Mouse (Mus musculus) limb, embryonic 13.5 days (tissue): ENCODE data around the gene Kcnk3. TPM values are rescaled to one million over a fixed set of nuclear protein-coding genes. Genes with fewer than 3 reads are reported as not detected.

ENCODE experiments used
- ATAC-seq: fragments of 200-750 bp; cut with Nextera tagmentation; 2 replicates; pipeline ENCODE4 v1.8.0; 2017; ENCODE audit warnings: low read depth, moderate number of reproducible peaks, moderate TSS enrichment; ENCODE audit not compliant: low FRiP score
- H3K27ac ChIP-seq: fragments of 300-500 bp; sonication (generic); 2 replicates; pipeline ENCODE4 v1.5.1; 2015; ENCODE audit warnings: inconsistent platforms, mild to moderate bottlenecking, moderate library complexity
- H3K27me3 ChIP-seq: fragments of 300-500 bp; sonication (generic); 2 replicates; pipeline ENCODE4 v1.6.1; 2015; ENCODE audit warnings: mild to moderate bottlenecking, inconsistent platforms
- H3K36me3 ChIP-seq: fragments of 300-500 bp; sonication (generic); 2 replicates; pipeline ENCODE4 v1.6.1; 2015; ENCODE audit warnings: inconsistent platforms, mild to moderate bottlenecking, moderate library complexity
- H3K4me1 ChIP-seq: fragments of 300-500 bp; sonication (generic); 2 replicates; pipeline ENCODE4 v1.6.1; 2015; ENCODE audit warnings: inconsistent platforms
- H3K4me2 ChIP-seq: fragments of 300-500 bp; sonication (generic); replicated peaks from 2 replicates; pipeline ENCODE4 v1.6.1; 2015; ENCODE audit warnings: inconsistent platforms, mild to moderate bottlenecking, moderate library complexity
- H3K4me3 ChIP-seq: fragments of 300-500 bp; sonication (generic); 2 replicates; pipeline ENCODE4 v1.5.1; 2015; ENCODE audit warnings: moderate library complexity, mild to moderate bottlenecking, inconsistent platforms
- H3K9ac ChIP-seq: fragments of 300-500 bp; sonication (generic); 2 replicates; pipeline ENCODE4 v1.6.1; 2015; ENCODE audit warnings: mild to moderate bottlenecking, inconsistent platforms
- H3K9me3 ChIP-seq: fragments of 300-500 bp; sonication (generic); 2 replicates; pipeline ENCODE4 v1.6.1; 2016; ENCODE audit warnings: inconsistent platforms
- WGBS: fragments of 180-500 bp; shearing (Covaris S2); methylation state at CpG from one replicate; pipeline ENCODE4 v1.1.7; 2015; 5-methylcytosine and 5-hydroxymethylcytosine counted together
- polyA plus RNA-seq: library from polyadenylated mRNA; unstranded; fragments of >200 nt; fragmentation: Nextera tagmentation; extraction: Ambion mirVana; gene quantifications from 2 replicates; pipeline ENCODE4 v1.2.1, GENCODE M21; 2015

Gene Kcnk3
- polyA plus RNA-seq, 1 experiment from 2014 or later = 0.66 TPM

DNA sequence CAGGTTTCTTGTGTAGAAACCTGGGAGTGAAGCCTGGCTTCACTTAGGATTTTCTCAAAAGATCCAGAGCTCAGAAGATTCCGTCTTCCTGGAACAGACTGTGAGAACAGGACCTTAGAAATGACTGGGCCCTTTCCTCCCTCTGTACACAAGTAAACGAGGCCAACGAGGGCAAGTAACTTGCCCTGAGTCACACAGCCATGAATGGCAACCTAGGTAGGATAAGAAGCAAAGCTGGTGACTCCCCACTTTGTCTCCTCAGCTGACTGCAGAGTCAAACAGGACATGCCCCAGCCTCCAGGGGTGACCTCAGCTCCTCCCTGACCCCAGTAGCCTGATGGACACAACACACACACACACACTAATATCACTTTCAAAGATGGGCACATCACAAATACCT lies 37.4 kb downstream of the Kcnk3 start:
- 64% methylated on average over 3 of the region's 3 CpGs for WGBS
- Histone ChIP-seq H3K9me3 (no peaks in the 10 kb centered on the region), H3K27me3 (peaks cover 48% of the 10 kb centered on the region), H3K27ac (no peak overlapping the region), H3K9ac (no peak overlapping the region), H3K36me3 (no peaks in the 10 kb centered on the region), H3K4me2 (no peak overlapping the region), H3K4me3 (no peak overlapping the region), H3K4me1 (peaks cover 14% of the 10 kb centered on the region)
- no peak for ATAC-seq

DNA sequence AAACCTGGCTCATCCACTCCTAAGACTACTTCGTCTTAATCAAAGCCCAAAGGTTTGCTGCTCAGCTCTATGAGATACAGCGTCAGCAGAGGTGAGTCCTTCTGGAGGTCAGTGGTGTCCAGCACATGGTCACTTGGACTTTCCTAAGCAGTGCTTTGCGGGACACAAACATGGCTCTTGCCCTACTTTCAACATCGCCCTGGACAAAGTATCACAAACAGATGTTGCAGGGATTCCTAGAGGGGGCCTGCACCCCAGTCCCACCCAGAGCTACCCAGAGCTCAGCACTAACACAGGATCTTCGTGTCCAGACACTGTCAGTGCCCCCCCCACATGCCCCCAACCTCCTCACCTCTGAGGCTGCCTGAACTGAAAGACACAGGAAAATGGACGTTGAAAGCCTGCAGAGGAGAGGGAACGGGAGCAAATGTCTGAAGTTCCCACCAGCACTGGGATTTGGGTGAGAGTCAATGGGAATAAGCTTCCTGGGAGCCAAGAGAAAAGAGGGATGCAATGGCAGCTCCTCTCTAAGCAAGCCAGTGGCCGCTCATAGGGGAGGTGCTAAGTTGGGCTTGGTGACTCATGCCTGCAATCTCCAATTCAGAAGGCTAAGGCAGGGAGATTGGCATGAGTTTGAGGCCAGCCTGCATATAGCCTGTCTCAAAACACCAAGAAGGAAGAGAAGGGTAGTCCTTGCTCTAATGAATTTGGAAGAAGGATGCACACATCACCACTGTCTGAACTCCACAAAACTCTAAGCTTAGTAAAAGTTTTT lies 38.5 kb downstream of the Kcnk3 start:
- Histone ChIP-seq H3K9ac (no peak overlapping the region), H3K4me2 (no peak overlapping the region), H3K27ac (no peak overlapping the region), H3K9me3 (no peaks in the 10 kb centered on the region), H3K36me3 (no peaks in the 10 kb centered on the region), H3K27me3 (peaks cover 37% of the 10 kb centered on the region), H3K4me3 (no peak overlapping the region), H3K4me1 (peaks cover 14% of the 10 kb centered on the region)
- 77% methylated on average over 8 of the region's 8 CpGs for WGBS
- ATAC-seq = no peak

DNA sequence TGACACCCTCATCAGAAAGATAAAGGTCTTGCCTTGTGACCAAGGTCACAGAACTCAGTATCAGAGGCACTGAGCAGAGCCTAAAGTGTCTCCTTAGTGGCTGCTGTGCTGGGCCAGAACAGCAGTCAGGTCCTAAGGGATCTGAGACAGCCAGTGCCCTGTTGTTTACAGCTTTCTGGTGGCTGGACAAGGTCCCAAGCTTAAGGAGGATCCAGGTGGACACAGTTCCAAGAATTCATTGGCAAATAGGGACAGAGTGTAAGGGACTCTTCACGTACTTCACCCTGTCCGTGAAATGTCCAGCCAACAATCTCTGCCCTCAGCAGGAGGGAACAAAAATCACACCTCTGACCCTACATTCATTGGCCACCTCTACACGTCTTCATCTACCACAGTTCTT lies 40.5 kb downstream of the Kcnk3 start:
- 77% methylated on average over 3 of the region's 3 CpGs for WGBS
- no peak overlapping the region for H3K9ac ChIP-seq
- H3K9me3 ChIP-seq = no peaks in the 10 kb centered on the region
- H3K27me3 ChIP-seq = peaks cover 22% of the 10 kb centered on the region
- no peak overlapping the region for H3K4me3 ChIP-seq
- H3K4me1 ChIP-seq = no peaks in the 10 kb centered on the region
- ATAC-seq = no peak
- no peak overlapping the region for H3K4me2 ChIP-seq
- H3K27ac ChIP-seq = no peak overlapping the region
- no peaks in the 10 kb centered on the region for H3K36me3 ChIP-seq

DNA sequence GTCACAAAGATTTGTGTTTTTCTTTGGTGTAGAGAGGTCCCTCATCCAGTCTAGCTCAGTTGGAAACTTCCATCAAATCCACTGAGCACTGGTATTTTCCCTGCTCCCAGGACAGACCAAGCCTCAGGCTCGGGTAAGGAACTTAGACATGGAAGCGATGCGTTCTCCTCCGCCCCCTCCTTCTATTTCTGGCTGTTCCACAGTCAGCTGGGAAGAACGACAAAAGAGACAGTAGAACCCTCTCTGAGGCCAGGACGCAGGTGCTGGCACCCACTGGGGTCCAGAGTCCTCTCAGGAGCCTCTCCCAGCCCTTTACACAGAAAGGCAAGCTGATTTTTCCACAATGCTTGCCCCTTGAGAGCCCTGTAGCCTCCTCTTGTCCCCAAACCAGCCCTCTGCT lies 42.4 kb downstream of the Kcnk3 start:
- ATAC-seq = no peak

DNA sequence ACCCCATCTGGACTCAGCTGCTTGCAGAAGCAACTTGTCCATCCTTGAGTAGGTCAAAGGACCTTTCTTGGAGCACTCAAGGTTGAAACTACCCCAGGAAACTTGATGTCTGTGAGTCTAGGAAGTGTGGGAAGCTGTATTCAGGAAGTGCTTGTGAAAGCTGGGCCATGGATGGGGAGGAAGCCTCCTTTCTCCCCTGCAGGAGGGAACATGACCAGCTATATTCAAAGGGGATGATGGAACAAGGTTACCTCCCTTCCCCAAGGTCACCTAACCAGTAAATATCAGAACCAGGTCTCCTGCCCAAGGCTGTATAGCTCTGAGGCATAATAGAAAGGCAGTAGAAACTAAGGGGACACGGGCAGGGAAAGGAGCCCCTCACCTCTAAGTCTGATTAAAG lies 44.2 kb downstream of the Kcnk3 start:
- Histone ChIP-seq H3K27ac (no peak overlapping the region), H3K4me2 (no peak overlapping the region), H3K27me3 (peaks cover 2% of the 10 kb centered on the region; the same call in 1 of the 2 replicates), H3K9ac (no peak overlapping the region), H3K4me1 (no peaks in the 10 kb centered on the region), H3K9me3 (no peaks in the 10 kb centered on the region), H3K36me3 (no peaks in the 10 kb centered on the region), H3K4me3 (no peak overlapping the region)
- ATAC-seq = no peak
- 64% methylated on average over 1 of the region's 1 CpGs for WGBS

More for the DNA sequence above, 42.4 kb downstream of the Kcnk3 start:
- Histone ChIP-seq H3K4me3 (no peak overlapping the region), H3K9ac (no peak overlapping the region), H3K27ac (no peak overlapping the region), H3K36me3 (no peaks in the 10 kb centered on the region), H3K27me3 (peaks cover 9% of the 10 kb centered on the region), H3K4me1 (no peaks in the 10 kb centered on the region), H3K4me2 (no peak overlapping the region), H3K9me3 (no peaks in the 10 kb centered on the region)
- WGBS = 79% methylated on average over 6 of the region's 6 CpGs

DNA sequence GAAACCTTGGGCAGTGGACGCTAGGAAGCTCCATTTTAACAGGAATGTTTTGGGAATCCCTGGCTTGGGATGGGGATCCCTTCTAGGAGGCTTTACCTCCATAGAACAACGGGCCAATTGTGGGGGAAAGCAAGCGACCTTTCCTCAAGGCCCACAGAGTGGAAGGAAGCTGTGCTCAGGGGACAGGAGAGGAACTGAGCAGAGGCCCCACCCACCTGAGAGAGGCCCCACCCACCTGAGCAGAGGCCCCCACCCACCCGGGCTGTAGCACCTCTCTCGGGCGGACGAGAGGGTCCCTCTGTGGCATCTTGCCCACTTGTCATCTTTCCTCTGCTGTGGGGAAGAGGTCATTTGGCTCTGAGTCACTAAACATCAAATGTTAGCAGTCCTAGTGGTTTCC lies 49.0 kb downstream of the Kcnk3 start:
- Histone ChIP-seq H3K9ac (no peak overlapping the region), H3K9me3 (no peaks in the 10 kb centered on the region), H3K4me1 (no peaks in the 10 kb centered on the region), H3K36me3 (no peaks in the 10 kb centered on the region), H3K27ac (no peak overlapping the region), H3K4me2 (no peak overlapping the region), H3K27me3 (no peaks in the 10 kb centered on the region), H3K4me3 (no peak overlapping the region)
- no peak for ATAC-seq
- WGBS = 48% methylated on average over 7 of the region's 7 CpGs

DNA sequence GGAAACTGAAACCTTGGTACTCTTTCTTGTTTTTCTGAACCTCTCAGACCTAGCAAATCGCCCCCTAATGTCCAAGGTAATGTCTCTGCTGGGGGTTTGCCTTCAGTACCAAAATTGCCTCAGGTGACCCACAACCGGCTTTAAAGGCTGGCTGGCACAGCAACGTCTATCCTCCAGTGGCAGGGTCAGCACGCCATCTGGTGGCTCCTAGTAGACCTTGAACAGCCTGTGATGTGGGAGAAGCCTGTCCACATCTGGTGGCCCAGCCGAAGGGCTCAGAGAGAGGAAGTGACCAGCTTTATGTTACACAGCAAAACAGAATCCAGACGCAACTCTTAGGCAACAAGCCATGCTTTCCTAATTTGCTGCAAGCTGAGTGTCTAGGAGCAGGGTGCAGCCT lies 50.1 kb downstream of the Kcnk3 start:
- peak; percentile 85; the same call in 1 of the 2 replicates for ATAC-seq
- Histone ChIP-seq H3K27ac (no peak overlapping the region), H3K36me3 (no peaks in the 10 kb centered on the region), H3K4me1 (no peaks in the 10 kb centered on the region), H3K4me3 (no peak overlapping the region), H3K9ac (no peak overlapping the region), H3K4me2 (no peak overlapping the region), H3K27me3 (no peaks in the 10 kb centered on the region), H3K9me3 (no peaks in the 10 kb centered on the region)
- 3% methylated on average over 6 of the region's 6 CpGs for WGBS

DNA sequence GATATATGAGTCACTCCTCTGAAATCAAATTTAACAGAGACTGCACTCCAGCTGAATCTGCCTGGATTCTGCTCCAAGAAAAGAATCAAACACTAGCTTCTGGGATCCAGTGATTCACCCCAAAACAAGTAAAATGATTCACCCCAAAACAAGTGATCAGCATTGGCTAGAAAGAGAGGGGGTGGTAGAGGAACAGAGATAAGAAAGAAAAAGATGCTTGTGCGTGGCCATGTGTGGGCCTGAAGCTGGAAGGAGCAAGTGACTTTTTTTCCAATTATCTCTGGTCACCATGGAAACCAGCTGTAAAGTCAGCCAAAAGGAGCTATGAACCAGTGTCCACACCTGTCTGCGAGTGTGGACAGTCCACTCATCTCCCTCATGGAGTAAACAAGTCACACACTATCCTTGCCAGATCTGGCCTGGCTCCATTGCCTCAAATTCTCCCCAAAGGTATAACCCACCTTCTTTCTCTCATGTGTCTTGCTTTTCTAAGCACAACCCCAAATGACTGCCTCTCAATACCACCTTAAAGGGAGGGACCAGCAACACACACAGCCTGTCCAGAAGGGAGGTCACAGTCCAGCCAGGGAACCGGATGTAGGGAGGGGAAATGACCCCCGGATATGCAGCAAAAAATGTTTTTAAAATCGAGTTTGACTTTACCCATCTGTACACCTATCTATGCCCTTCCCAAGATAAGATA lies 55.7 kb downstream of the Kcnk3 start:
- no peak overlapping the region for H3K4me2 ChIP-seq
- H3K4me1 ChIP-seq = peaks cover 11% of the 10 kb centered on the region
- no peak overlapping the region for H3K9ac ChIP-seq
- no peaks in the 10 kb centered on the region for H3K9me3 ChIP-seq
- H3K4me3 ChIP-seq = no peak overlapping the region
- WGBS = 53% methylated on average over 5 of the region's 5 CpGs
- H3K27ac ChIP-seq = no peak overlapping the region
- no peaks in the 10 kb centered on the region for H3K27me3 ChIP-seq
- ATAC-seq = no peak
- no peaks in the 10 kb centered on the region for H3K36me3 ChIP-seq

DNA sequence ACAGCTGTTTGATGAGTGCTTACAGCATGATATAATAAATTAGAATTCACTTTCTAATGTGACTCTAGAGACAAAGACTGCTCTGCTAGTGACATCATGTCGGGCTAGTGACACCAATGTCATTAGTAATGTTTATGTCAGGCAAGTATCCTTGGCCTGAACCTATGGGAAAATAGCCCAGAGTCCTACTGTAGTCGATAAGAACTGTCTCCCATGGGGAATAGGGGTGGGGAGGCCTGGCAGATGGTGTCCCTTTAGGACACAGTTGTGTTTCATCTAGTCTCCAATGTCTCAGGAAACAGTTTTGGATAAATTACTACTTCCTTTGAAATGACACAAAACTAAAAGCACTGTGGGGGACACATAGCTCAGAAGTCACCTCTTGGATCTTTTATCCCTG lies 58.1 kb downstream of the Kcnk3 start:
- Histone ChIP-seq H3K36me3 (peaks cover 3% of the 10 kb centered on the region), H3K27ac (no peak overlapping the region), H3K9ac (no peak overlapping the region), H3K4me3 (no peak overlapping the region), H3K9me3 (no peaks in the 10 kb centered on the region), H3K4me1 (peaks cover 18% of the 10 kb centered on the region), H3K27me3 (no peaks in the 10 kb centered on the region), H3K4me2 (no peak overlapping the region)
- WGBS = 72% methylated on average over 2 of the region's 2 CpGs
- no peak for ATAC-seq

DNA sequence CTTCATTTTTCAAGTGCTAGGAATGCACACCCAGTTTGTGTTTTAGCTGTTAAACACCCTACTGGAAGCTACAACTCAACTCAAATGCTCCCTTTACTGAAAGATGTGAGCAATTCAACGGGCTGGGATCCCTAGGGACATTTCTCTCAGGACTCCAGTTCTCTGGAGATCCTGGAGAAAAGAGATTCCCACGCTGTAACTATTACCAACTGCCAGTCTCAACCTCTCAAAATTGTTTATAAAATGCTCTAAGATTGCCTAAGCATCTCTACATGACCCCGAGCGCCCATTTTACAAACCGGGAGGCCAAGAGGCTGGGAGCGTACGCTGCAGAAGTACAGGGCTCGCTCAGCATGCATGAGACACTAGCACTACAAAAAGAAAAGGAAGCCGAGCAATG lies 59.4 kb downstream of the Kcnk3 start:
- Histone ChIP-seq H3K4me3 (peak overlapping the region; percentile 86), H3K36me3 (peaks cover 11% of the 10 kb centered on the region), H3K4me1 (peaks cover 18% of the 10 kb centered on the region), H3K27me3 (no peaks in the 10 kb centered on the region), H3K4me2 (peak overlapping the region; percentile 96), H3K9ac (peak overlapping the region; percentile 84), H3K27ac (no peak overlapping the region), H3K9me3 (no peaks in the 10 kb centered on the region)
- ATAC-seq = peak; percentile 34; the same call in 1 of the 2 replicates
- WGBS = 15% methylated on average over 9 of the region's 9 CpGs

DNA sequence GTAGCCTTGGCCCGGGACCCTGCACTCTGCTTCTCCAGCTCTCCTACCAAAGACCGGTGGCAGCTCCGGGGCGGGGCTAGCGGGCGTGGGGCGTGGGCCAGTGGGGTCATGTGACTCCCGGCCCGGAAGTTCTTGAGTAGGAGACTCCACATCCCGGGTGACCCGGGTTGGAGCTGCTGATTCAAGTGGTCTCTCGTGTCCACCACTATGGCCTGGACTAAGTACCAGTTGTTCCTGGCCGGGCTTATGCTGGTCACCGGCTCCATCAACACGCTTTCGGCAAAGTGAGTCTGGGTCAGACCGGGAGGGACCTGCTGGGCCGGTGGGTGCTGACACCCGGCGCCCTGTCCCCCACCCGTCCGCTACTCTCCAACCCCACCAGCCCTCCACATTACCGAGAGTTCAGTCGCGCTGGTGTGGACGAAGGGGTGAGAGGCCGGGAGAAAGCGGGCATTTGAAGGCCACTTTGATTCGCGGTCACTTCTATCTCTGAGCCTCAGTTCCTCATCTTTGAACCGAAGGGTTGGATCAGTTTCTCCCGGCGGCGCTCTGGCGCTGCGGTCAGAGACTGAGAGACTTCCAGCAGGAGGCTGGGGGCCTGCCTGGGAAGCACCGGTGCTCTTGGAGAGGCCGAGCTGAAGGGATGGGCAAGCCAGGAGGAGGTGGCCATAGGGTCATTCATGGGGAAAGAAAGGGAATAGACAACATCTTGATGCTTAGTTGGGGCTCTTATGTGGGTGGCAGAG lies 60.0 kb downstream of the Kcnk3 start, which contains the start of gene Slc35f6:
Slc35f6 (plus strand) TSS at position 119 of the 746 bp plus-strand sequence.
- Histone ChIP-seq H3K4me3 (peak within 1 kb of the TSS; percentile 86), H3K27ac (no peak within 1 kb of the TSS), H3K9ac (peak within 1 kb of the TSS; percentile 84), H3K4me1 (peaks cover 18% of the 10 kb centered on the region), H3K36me3 (peaks cover 16% of the 10 kb centered on the region), H3K4me2 (peak within 1 kb of the TSS; percentile 96), H3K27me3 (no peaks in the 10 kb centered on the region), H3K9me3 (no peaks in the 10 kb centered on the region)
- peak; percentile 94 for ATAC-seq
- WGBS = under 1% methylated on average over 38 of the region's 38 CpGs

DNA sequence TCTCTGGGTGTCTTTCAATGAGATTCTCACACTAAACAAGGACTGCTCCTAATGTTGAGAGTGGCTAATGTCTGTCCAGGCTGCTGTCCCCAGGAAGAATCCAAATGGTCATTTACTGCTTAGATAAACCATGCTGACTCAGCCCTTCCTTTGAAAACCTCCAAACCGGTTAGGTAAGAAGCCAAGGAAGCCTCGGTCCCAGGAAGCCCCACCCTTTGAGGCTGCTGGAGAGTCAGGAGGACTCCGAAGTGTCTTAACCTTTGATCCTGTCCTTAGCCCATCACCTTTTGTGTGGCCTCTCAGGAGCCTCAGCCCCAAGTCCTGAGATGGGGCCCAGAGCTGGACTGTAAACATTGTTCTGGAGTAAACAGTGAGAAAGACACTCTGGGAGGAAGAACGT lies 61.6 kb downstream of the Kcnk3 start:
- Histone ChIP-seq H3K9ac (no peak overlapping the region), H3K9me3 (no peaks in the 10 kb centered on the region), H3K4me2 (no peak overlapping the region), H3K27ac (no peak overlapping the region), H3K4me3 (no peak overlapping the region), H3K4me1 (peaks cover 18% of the 10 kb centered on the region), H3K27me3 (no peaks in the 10 kb centered on the region), H3K36me3 (peaks cover 17% of the 10 kb centered on the region)
- ATAC-seq = no peak
- WGBS = 61% methylated on average over 4 of the region's 4 CpGs
